Mouse (Mus musculus): ENCODE data around the gene Spon1.

GRCm38 (mm10) chr7:114068956-114069533 lies 303.2 kb downstream of the Spon1 start:
- TF ChIP-seq NRF1 (IDR thresholded peaks at IDR 0.05; ENCODE audit: low read depth, low read length) (no peak), MAX (IDR thresholded peaks at IDR 0.05; ENCODE audit: low read length) (no peak), MXI1 (IDR thresholded peaks at IDR 0.05; ENCODE audit: low read depth, low read length) (no peak), CTCF (conservative IDR thresholded peaks at IDR 0.05 in 1 of 2, IDR thresholded peaks at IDR 0.05 in 1 of 2; ENCODE audit: low read depth in 2 of 2, low read length in 2 of 2) (no peak), POLR2A (IDR thresholded peaks at IDR 0.05; ENCODE audit: low read depth, low read length) (no peak), SIN3A (IDR thresholded peaks at IDR 0.05; ENCODE audit: low read length) (no peak), TCF12 (IDR thresholded peaks at IDR 0.05; ENCODE audit: low read depth, low read length) (no peak), MAFK (IDR thresholded peaks at IDR 0.05; ENCODE audit: insufficient replicate concordance, low read length) (no peak), NELFE (IDR thresholded peaks at IDR 0.05; ENCODE audit: low read depth, low read length) (no peak), ZMIZ1 (IDR thresholded peaks at IDR 0.05; ENCODE audit: low read depth, low read length) (no peak)
